Mouse (Mus musculus) CH12.LX (cell line): ENCODE measurements around the gene Nlgn1. TPM values are rescaled to one million over a fixed set of nuclear protein-coding genes. Genes with fewer than 3 reads are reported as not detected.

Experiments used
- DNase-seq: peaks from one replicate; pipeline ENCODE4 v3.0.0-alpha.2; 2013; ENCODE audit errors: extremely low read depth
- H3K27ac ChIP-seq: 2 replicates; pipeline ENCODE4 v1.5.1; 2012; ENCODE audit warnings: low read depth, mild to moderate bottlenecking, control low read depth, moderate library complexity; ENCODE audit not compliant: insufficient read depth
- H3K27me3 ChIP-seq: replicated peaks from 2 replicates; pipeline ENCODE3; 2012; ENCODE audit warnings: inconsistent platforms
- H3K36me3 ChIP-seq, 2 experiments: replicated peaks in 1 of 2; 2 replicates each; pipeline versions ENCODE3 to v1.6.1; 2012; ENCODE audit warnings: inconsistent platforms in 1 of 2, low read length in 1 of 2, mild to moderate bottlenecking in 1 of 2, mixed read lengths in 1 of 2, moderate library complexity in 1 of 2; ENCODE audit not compliant: control insufficient read depth in 1 of 2, insufficient read depth in 1 of 2
- H3K4me1 ChIP-seq, 2 experiments: 2 replicates each; pipeline ENCODE4 v1.6.1; 2012; ENCODE audit warnings: inconsistent platforms in 1 of 2, moderate library complexity in 1 of 2; ENCODE audit not compliant: insufficient read depth in 2 of 2, control insufficient read depth in 1 of 2
- H3K4me2 ChIP-seq: 2 replicates; pipeline ENCODE4 v1.6.1; 2012; ENCODE audit warnings: low read depth, mild to moderate bottlenecking, control low read depth; ENCODE audit not compliant: poor library complexity, insufficient read depth, severe bottlenecking
- H3K4me3 ChIP-seq, 3 experiments: fragments of 150-350 bp in 1 of 3; sonication (generic) in 1 of 3; replicated peaks in 1 of 3; 2 replicates each; pipeline versions ENCODE3 to v1.5.1; 2011 to 2012; ENCODE audit warnings: low read depth in 2 of 3, low read length in 2 of 3, mild to moderate bottlenecking in 2 of 3, moderate library complexity in 2 of 3, control low read depth in 1 of 3, improper control_type of control experiment in 1 of 3, inconsistent platforms in 1 of 3, mixed read lengths in 1 of 3; ENCODE audit not compliant: poor library complexity in 1 of 3
- H3K79me2 ChIP-seq: replicated peaks from 2 replicates; pipeline ENCODE4 v1.6.1; 2012; ENCODE audit warnings: mild to moderate bottlenecking, moderate library complexity; ENCODE audit not compliant: control insufficient read depth, poor library complexity, insufficient read depth, severe bottlenecking; ENCODE audit errors: extremely low read depth
- H3K9ac ChIP-seq: 2 replicates; pipeline ENCODE4 v1.6.1; 2012; ENCODE audit warnings: low read depth, mild to moderate bottlenecking, control low read depth, moderate library complexity; ENCODE audit not compliant: insufficient read depth
- H3K9me3 ChIP-seq: replicated peaks from 2 replicates; pipeline ENCODE3; 2012; ENCODE audit warnings: low read length, inconsistent platforms, mixed read lengths
- BHLHE40 ChIP-seq: IDR thresholded peaks from 2 replicates; pipeline ENCODE4 v1.6.1; 2011; ENCODE audit warnings: mild to moderate bottlenecking, low read depth, low read length, improper control_type of control experiment
- CHD2 ChIP-seq: IDR thresholded peaks from 2 replicates; pipeline ENCODE4 v1.6.1; 2011; ENCODE audit warnings: low read length, improper control_type of control experiment
- E2F4 ChIP-seq: IDR thresholded peaks from 2 replicates; pipeline ENCODE4 v1.6.1; 2011; ENCODE audit warnings: low read depth, low read length, improper control_type of control experiment; ENCODE audit not compliant: insufficient replicate concordance
- ETS1 ChIP-seq: conservative IDR thresholded peaks from 2 replicates; pipeline ENCODE4 v1.6.1; 2012; ENCODE audit warnings: low read depth, mild to moderate bottlenecking, inconsistent platforms, low read length, improper control_type of control experiment, moderate library complexity
- GABPA ChIP-seq: IDR thresholded peaks from 2 replicates; pipeline ENCODE4 v1.6.1; 2012; ENCODE audit warnings: low read depth, low read length, improper control_type of control experiment, inconsistent platforms; ENCODE audit not compliant: insufficient replicate concordance
- HCFC1 ChIP-seq: IDR thresholded peaks from 2 replicates; pipeline ENCODE4 v1.6.1; 2012; ENCODE audit warnings: low read depth, mild to moderate bottlenecking, inconsistent platforms, low read length, improper control_type of control experiment
- IRF4 ChIP-seq: IDR thresholded peaks from 2 replicates; pipeline ENCODE4 v1.6.1; 2014; ENCODE audit warnings: low read depth, mild to moderate bottlenecking, inconsistent platforms, low read length, improper control_type of control experiment
- JUN ChIP-seq: IDR thresholded peaks from 2 replicates; pipeline ENCODE4 v1.6.1; 2011; ENCODE audit warnings: low read depth, mild to moderate bottlenecking, low read length, improper control_type of control experiment, moderate library complexity; ENCODE audit not compliant: insufficient read depth
- KAT2A ChIP-seq: IDR thresholded peaks from 2 replicates; pipeline ENCODE4 v1.6.1; 2012; ENCODE audit warnings: low read length, improper control_type of control experiment, inconsistent platforms; ENCODE audit not compliant: insufficient replicate concordance
- MAFK ChIP-seq: IDR thresholded peaks from 2 replicates; pipeline ENCODE4 v1.6.1; 2011; ENCODE audit warnings: low read length, improper control_type of control experiment; ENCODE audit not compliant: insufficient replicate concordance
- MXI1 ChIP-seq: IDR thresholded peaks from 2 replicates; pipeline ENCODE4 v1.6.1; 2011; ENCODE audit warnings: mild to moderate bottlenecking, low read depth, low read length, improper control_type of control experiment
- PAX5 ChIP-seq: IDR thresholded peaks from 2 replicates; pipeline ENCODE4 v1.6.1; 2012; ENCODE audit warnings: low read length, inconsistent platforms, mixed read lengths
- RCOR1 ChIP-seq: conservative IDR thresholded peaks from 2 replicates; pipeline ENCODE4 v1.6.1; 2012; ENCODE audit warnings: low read depth, mild to moderate bottlenecking, inconsistent platforms, low read length, improper control_type of control experiment
- SIN3A ChIP-seq: IDR thresholded peaks from 2 replicates; pipeline ENCODE4 v1.6.1; 2012; ENCODE audit warnings: low read length, improper control_type of control experiment, inconsistent platforms
- TCF12 ChIP-seq: IDR thresholded peaks from 2 replicates; pipeline ENCODE4 v1.6.1; 2014; ENCODE audit warnings: low read depth, mild to moderate bottlenecking, inconsistent platforms, low read length, improper control_type of control experiment
- ZKSCAN1 ChIP-seq: IDR thresholded peaks from 2 replicates; pipeline ENCODE4 v1.6.1; 2012; ENCODE audit warnings: low read depth, inconsistent platforms, low read length, improper control_type of control experiment, borderline replicate concordance
- ZMIZ1 ChIP-seq: IDR thresholded peaks from 2 replicates; pipeline ENCODE4 v1.6.1; 2012; ENCODE audit warnings: low read depth, mild to moderate bottlenecking, inconsistent platforms, low read length, improper control_type of control experiment
- dilution Hi-C: fragments of 300-500 bp; cut with MboI; formaldehyde crosslinking; loops from 2 replicates; pipeline ENCODE4 v1.14.3; 2020; ENCODE audit warnings: low sequenced_read_pairs; ENCODE audit not compliant: extremely low pct_unique_long_range_greater_than_20kb, extremely low pct_ligation_motif_present
- in situ Hi-C: fragments of 300-500 bp; cut with MboI; formaldehyde crosslinking; loops from 3 replicates; pipeline ENCODE4 v1.14.3; 2019; ENCODE audit warnings: low sequenced_read_pairs, low pct_ligation_motif_present, low pct_unique_long_range_greater_than_20kb, mixed read lengths
- polyA plus RNA-seq: library from polyadenylated mRNA; unstranded; fragments of >175 nt; gene quantifications from 2 replicates; pipeline ENCODE4 v1.2.1, GENCODE M21; 2012; ENCODE audit warnings: low read depth; ENCODE audit not compliant: insufficient read length
- total RNA-seq, 2 experiments: library from RNA; depleted of rRNA; stranded (reverse); fragments of 300-350 nt in 1 of 2; fragments of >200 nt in 1 of 2; gene quantifications; 2 replicates each; pipeline ENCODE4 v1.2.3; 2012 to 2014

Nlgn1 gene
- total and polyA plus RNA-seq, 3 experiments = not detected

- peaks cover 16% of the 10 kb centered on the region for H3K9me3 ChIP-seq
- dilution Hi-C loops = no loop called here
- TF ChIP-seq E2F4 (no peak), PAX5 (no peak)
- H3K27me3 ChIP-seq = no peaks in the 10 kb centered on the region
- no peak overlapping the region for H3K4me3 ChIP-seq
- no peaks in the 10 kb centered on the region for H3K36me3 ChIP-seq
- H3K4me1 ChIP-seq = no peaks in the 10 kb centered on the region
- in situ Hi-C loops = no loop called here
- no peak for DNase-seq
- H3K27ac ChIP-seq = no peak overlapping the region
- no peaks in the 10 kb centered on the region for H3K79me2 ChIP-seq
- no peak overlapping the region for H3K9ac ChIP-seq
- H3K4me2 ChIP-seq = no peak overlapping the region
Observed at GRCm38 (mm10) chr3:26223500-26223899, 108.8 kb downstream of the Nlgn1 start.

GRCm38 (mm10) chr3:26216231-26216630, 116.0 kb downstream of the Nlgn1 start:
- DNase-seq = no peak
- Histone ChIP-seq H3K27ac (no peak overlapping the region), H3K9ac (no peak overlapping the region), H3K9me3 (peaks cover 5% of the 10 kb centered on the region), H3K79me2 (no peaks in the 10 kb centered on the region), H3K27me3 (no peaks in the 10 kb centered on the region), H3K4me3 (no peak overlapping the region), H3K4me1 (no peaks in the 10 kb centered on the region), H3K36me3 (no peaks in the 10 kb centered on the region), H3K4me2 (no peak overlapping the region)
- TF ChIP-seq RCOR1 = no peak
- dilution Hi-C loops (no loop called here), in situ Hi-C loops (no loop called here)

GRCm38 (mm10) chr3:26202702-26203101, 129.6 kb downstream of the Nlgn1 start:
- peaks cover 17% of the 10 kb centered on the region for H3K9me3 ChIP-seq
- in situ Hi-C loops (no loop called here), dilution Hi-C loops (no loop called here)
- no peak overlapping the region for H3K27ac ChIP-seq
- no peak overlapping the region for H3K9ac ChIP-seq
- no peak overlapping the region for H3K4me3 ChIP-seq
- H3K79me2 ChIP-seq = no peaks in the 10 kb centered on the region
- no peak overlapping the region for H3K4me2 ChIP-seq
- DNase-seq = no peak
- no peaks in the 10 kb centered on the region for H3K27me3 ChIP-seq
- no peak for TF ChIP-seq SIN3A
- TF ChIP-seq IRF4 = no peak
- TF ChIP-seq MAFK = no peak
- no peak for TF ChIP-seq JUN
- no peak for TF ChIP-seq RCOR1
- no peak for TF ChIP-seq GABPA
- no peak for TF ChIP-seq ZKSCAN1
- TF ChIP-seq HCFC1 = no peak
- TF ChIP-seq KAT2A = no peak
- TF ChIP-seq MXI1 = no peak
- no peak for TF ChIP-seq TCF12
- TF ChIP-seq ETS1 = no peak
- no peak for TF ChIP-seq CHD2
- TF ChIP-seq BHLHE40 = no peak
- TF ChIP-seq ZMIZ1 = no peak
- TF ChIP-seq, all 38 proteins: peak for 0
- H3K36me3 ChIP-seq = no peaks in the 10 kb centered on the region
- no peaks in the 10 kb centered on the region for H3K4me1 ChIP-seq
